Mouse (Mus musculus) adrenal gland, adult 18-20 months (tissue): ENCODE measurements at regions not wholly inside any gene's neighbourhood (a gene's known extent, or its start where the extent isn't known, plus 50 kb on each side); places are given as distances from the start of the nearest gene placed in this dataset.

Experiments used
- DNase-seq, 2 experiments: peaks; one replicate each; pipeline ENCODE4 v3.0.0; 2021 to 2022; ENCODE audit warnings: low spot score in 2 of 2

DNA sequence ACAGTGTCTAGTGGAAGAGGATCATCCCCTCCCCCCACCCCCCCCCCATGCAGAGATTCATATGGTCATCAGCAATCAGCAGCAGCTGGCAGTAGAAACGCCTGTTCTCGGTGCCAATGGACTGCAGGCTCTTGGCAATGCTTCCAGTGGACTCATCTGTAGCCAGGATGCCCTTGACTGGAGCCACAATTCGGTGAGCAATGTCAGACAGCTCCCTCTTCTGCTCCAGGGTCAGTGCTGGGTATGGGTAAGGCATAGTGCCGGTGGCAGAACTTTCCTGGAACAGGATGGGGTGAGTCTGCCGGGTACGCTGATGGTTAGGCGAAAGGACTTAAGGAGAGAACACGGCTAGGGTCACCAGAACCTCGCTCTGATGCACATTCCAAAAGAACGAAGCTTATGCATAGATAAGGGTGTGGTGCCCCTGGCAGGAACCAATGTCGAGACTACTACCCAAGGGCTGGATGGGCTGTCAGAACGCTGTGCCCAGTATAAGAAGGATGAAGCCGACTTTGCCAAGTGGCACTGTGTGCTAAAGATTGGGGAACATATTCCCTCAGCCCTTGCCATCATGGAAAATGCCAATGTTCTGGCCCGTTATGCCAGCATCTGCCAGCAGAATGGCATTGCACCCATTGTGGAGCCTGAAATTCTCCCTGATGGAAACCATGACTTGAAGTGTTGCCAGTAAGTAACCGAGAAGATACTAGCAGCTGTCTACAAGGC lies 372.1 kb downstream of the Col12a1 start:
- DNase-seq, result no peak

GRCm38 (mm10) chr9:79392020-79392419 lies 326.6 kb downstream of the Col12a1 start:
- DNase-seq, result no peak

- DNase-seq, result no peak
Observed at GRCm38 (mm10) chr9:79414989-79415388, 303.6 kb downstream of the Col12a1 start.

DNA sequence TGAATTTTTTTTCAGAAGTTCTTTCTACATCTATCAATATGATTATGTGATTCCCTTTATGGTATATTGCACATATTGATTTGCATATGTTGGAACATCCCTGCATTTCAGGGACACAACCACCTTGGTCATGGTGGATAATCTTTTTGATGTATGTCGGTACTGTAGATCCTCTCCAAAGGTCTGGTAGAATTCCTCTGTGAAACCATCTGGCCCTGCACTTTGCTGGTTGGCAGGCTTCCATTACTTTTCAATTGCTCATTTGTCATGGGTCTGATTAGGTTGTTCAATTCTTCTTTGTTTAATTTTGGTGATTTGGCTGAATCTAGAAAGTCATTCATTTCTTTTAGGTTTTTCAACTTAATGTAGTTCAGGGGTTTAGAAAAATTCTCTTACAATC lies 288.2 kb downstream of the Col12a1 start:
- no peak for DNase-seq

DNA sequence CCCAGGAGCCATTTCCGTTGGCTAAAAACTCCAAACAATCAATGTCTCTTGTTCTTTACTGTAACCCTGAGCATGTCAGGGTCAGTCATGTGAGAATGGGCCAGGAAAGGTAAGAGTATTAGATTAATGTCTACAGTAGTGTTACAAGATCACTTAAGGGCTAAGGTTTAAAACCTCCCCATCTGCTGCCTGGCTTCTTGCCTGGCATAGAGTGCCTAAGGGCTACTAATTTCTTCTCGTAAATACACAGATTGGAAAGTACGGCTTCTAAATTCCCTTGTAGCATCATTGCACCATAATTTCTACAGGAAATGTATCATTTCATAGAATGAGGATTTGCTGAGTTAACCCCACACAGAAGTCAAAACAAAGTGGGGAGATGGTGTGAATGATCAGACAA lies 281.0 kb downstream of the Col12a1 start:
- DNase-seq, result no peak

DNA sequence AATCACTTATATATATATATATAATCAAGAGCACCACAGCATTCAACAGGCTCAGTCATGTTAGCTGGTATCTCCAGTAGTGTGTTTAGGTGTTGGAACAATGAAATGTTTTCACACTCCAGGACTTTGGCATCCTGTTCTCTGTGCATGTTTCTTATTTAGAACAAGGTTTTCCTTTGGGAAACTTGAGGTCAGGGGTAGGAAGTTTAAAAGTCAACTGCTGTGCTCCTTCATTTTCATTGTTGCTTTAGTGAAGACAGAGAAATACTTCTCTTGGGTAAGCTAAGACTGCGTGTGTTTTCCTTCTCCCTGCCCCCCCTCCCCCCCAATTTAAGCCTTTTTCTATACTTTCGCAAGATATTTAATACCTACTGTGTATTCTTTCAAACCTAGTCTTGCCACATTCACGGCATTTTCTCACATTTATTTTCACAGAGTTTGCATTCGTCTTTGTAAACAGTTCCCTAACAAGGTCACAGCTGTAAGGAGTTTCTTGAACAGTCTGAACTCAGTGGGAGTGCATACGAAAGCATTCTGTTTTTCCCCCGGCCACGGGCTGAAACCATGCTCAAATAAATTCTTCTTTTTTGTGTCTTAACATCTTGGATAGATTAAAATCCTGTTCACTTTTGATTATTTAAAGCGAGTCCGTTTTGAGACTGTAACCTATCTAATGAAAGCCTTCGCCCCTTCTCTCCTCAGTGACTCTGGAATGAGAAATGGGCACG lies 279.2 kb downstream of the Col12a1 start:
- DNase-seq, result no peak

- no peak for DNase-seq
Observed at GRCm38 (mm10) chr9:79455226-79455625, 263.4 kb downstream of the Col12a1 start.

DNA sequence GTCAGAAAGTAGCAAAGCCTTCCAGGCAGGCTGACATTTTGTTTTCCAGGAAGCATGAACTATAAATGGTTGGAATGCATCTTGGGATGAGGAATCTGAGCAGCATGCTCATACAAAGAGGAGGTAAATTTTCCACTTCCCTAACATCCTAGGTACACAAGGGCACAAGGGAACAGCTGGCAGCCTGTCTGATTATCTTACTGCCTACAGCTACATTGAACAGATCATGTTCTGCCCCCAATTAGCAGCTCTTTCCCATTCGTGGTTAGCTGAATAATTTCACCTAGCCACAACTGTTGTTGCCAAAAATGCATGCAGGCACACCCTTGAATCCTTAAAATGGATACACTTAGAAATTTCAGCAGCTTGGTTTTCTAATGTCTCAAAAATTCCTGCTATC lies 239.5 kb downstream of the Col12a1 start:
- DNase-seq, result no peak

DNA sequence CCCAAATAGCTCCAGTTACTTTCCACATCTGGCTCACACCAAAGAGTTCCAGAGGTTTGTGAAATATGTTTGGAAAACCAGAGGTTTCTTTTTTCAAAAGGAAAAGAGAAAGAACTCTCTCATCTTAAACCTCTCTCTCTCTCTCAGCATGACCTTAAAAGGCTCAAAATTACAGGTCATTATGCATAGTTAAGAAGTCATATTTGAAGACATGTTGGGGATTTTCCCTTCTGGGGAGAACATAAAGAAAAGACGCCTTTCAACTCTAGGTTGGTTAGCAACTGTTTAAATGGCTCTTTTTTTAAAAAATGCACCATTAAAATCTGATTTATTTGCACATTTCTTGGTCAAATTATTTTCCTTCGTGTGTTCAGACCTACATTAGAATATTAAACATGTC lies 218.4 kb downstream of the Col12a1 start:
- DNase-seq, result no peak

- DNase-seq, result no peak
Observed at GRCm38 (mm10) chr9:79502034-79502433, 216.6 kb downstream of the Col12a1 start.

DNA sequence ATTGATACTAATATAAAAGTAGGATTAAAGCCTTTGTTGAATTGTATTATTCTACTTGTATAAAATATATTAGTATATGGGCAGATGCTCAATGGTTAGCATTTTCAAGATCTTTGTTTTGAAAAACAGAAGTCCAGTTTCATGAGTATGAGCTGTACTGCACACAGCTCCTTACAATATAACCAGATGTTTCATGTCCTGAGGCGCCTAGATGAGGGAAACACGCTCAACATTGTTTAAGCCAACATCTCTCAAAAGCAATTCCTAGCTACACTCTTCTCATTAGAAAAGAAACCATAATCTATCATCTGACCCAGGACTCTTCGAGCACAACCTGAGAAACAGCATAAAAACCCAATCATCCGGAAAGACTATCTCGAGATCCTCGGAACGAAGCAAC lies 202.2 kb downstream of the Col12a1 start:
- no peak for DNase-seq

DNA sequence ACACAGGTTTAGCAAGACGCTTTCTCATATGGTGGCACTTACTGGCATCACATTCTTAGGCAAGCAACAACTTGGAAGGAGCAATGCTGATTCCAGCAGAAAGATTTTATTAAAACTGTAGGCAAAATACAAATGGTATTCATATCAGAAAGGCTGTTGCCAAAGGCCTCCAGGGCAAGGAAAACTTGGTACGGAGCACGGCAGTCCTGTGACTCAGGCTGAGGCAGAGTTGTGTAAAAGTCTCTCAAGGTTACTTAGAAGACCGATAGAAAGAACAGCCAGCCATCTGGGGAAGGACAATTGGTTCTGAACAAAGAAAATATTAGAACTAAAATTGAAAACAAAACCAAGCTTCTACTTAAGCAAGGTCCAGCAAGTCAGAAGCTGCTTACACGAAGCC lies 201.2 kb downstream of the Col12a1 start:
- peak in 1 of 2 experiments; percentile 6 for DNase-seq

- no peak for DNase-seq
Observed at GRCm38 (mm10) chr9:79518640-79519039, 200.0 kb downstream of the Col12a1 start.

- DNase-seq, result no peak
Observed at GRCm38 (mm10) chr9:79520498-79520897, 198.1 kb downstream of the Col12a1 start.

DNA sequence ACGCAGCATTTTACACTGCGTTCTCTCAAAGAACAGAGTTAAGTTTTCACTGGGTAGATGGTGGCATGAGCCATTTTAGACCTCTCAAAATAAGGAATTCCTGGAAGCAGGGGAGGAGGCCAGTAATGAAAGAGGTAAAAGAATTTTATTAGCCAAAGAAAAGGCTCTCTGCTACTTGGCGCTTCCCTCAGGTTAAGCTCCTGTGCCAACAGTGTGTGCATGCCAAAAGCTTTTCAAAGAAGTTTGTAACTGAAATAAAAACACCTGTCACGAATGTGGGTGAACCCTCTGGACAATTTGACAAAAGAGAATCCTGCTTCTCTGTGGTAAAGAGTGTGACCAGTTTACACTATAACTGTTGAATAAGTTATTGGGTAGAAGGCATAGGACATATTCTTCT lies 195.6 kb downstream of the Col12a1 start:
- no peak for DNase-seq

GRCm38 (mm10) chr9:79525000-79525399 lies 193.6 kb downstream of the Col12a1 start:
- no peak for DNase-seq

- no peak for DNase-seq
Observed at GRCm38 (mm10) chr9:79526390-79526789, 192.2 kb downstream of the Col12a1 start.

DNA sequence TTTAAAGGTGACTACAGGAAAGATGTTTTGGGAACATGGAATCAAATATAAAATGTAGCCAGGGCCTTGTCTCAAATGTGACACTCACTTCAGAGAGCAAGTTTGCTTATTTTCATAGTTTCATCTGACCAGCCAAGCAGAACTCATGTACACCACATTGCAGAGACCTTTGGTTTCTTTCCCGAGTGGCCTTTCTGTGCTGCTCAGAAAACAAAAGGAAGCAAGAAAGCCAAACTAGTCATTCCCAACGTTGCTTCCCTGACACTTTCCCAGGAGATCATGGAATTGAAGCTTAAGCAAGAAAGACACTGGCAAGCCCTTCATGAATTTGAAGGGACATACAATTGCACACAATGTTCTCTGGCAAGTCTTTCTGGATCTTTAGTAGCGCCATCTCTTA lies 191.3 kb downstream of the Col12a1 start:
- no peak for DNase-seq
